Mouse (Mus musculus) heart, embryonic 16.5 days (tissue): ENCODE measurements at regions not wholly inside any gene's neighbourhood (a gene's known extent, or its start where the extent isn't known, plus 50 kb on each side); places are given as distances from the start of the nearest gene placed in this dataset.

Experiments
- ATAC-seq: fragments of 200-750 bp; cut with Nextera tagmentation; replicated peaks from 2 replicates; pipeline ENCODE4 v1.8.0; 2017; ENCODE audit warnings: moderate number of reproducible peaks; ENCODE audit not compliant: insufficient read depth, low FRiP score; ENCODE audit errors: extremely low read depth
- H3K27ac ChIP-seq: fragments of 300-500 bp; sonication (generic); 2 replicates; pipeline ENCODE4 v1.5.1; 2014; ENCODE audit warnings: mild to moderate bottlenecking, low read length, control low read depth, moderate library complexity
- H3K27me3 ChIP-seq: fragments of 300-500 bp; sonication (generic); 2 replicates; pipeline ENCODE4 v1.6.1; 2014; ENCODE audit warnings: low read length, mixed read lengths; ENCODE audit not compliant: control insufficient read depth, insufficient read depth
- H3K36me3 ChIP-seq: fragments of 300-500 bp; sonication (generic); 2 replicates; pipeline ENCODE4 v1.6.1; 2014; ENCODE audit not compliant: control insufficient read depth, insufficient read depth
- H3K4me1 ChIP-seq: fragments of 300-500 bp; sonication (generic); 2 replicates; pipeline ENCODE4 v1.6.1; 2014; ENCODE audit warnings: low read length, mixed read lengths; ENCODE audit not compliant: control insufficient read depth, insufficient read depth
- H3K4me2 ChIP-seq: fragments of 300-500 bp; sonication (generic); 2 replicates; pipeline ENCODE4 v1.6.1; 2014; ENCODE audit warnings: low read depth, mild to moderate bottlenecking, control low read depth, low read length
- H3K4me3 ChIP-seq: fragments of 300-500 bp; sonication (generic); 2 replicates; pipeline ENCODE4 v1.5.1; 2014; ENCODE audit warnings: mild to moderate bottlenecking, control low read depth, low read length
- H3K9ac ChIP-seq: fragments of 300-500 bp; sonication (generic); 2 replicates; pipeline ENCODE4 v1.6.1; 2014; ENCODE audit warnings: low read length, control low read depth
- H3K9me3 ChIP-seq: fragments of 300-500 bp; sonication (generic); replicated peaks from 2 replicates; pipeline ENCODE4 v1.6.1; 2016; ENCODE audit warnings: low read length; ENCODE audit not compliant: control insufficient read depth
- WGBS: fragments of 180-500 bp; shearing (Covaris S2); extraction: QIAGEN DNeasy Blood & Tissue Kit; methylation state at CpG from one replicate; pipeline ENCODE4 v1.1.7; 2014; 5-methylcytosine and 5-hydroxymethylcytosine counted together

GRCm38 (mm10) chr1:137254634-137255033 lies 294.4 kb upstream of the Nr5a2 start:
- Histone ChIP-seq H3K4me2 (no peak overlapping the region), H3K4me3 (no peak overlapping the region), H3K27ac (no peak overlapping the region), H3K4me1 (no peaks in the 10 kb centered on the region), H3K27me3 (no peaks in the 10 kb centered on the region), H3K9me3 (peaks cover 8% of the 10 kb centered on the region), H3K36me3 (no peaks in the 10 kb centered on the region), H3K9ac (no peak overlapping the region)
- WGBS: 100% methylated on average over 1 of the region's 1 CpGs
- no peak for ATAC-seq

GRCm38 (mm10) chr1:137227098-137227485 lies 266.8 kb upstream of the Nr5a2 start:
- ATAC-seq: no peak
- WGBS: 70% methylated on average over 4 of the region's 4 CpGs
- H3K9me3 ChIP-seq: 0 out of 2 replicates have a peak, but pooled peaks cover 4% of the 10 kb centered on the region
- no peak overlapping the region for H3K9ac ChIP-seq
- no peak overlapping the region for H3K27ac ChIP-seq
- no peak overlapping the region for H3K4me2 ChIP-seq
- no peaks in the 10 kb centered on the region for H3K36me3 ChIP-seq
- 0 out of 2 replicates have a peak, but pooled peaks cover 2% of the 10 kb centered on the region for H3K4me1 ChIP-seq
- H3K27me3 ChIP-seq: peaks cover 4% of the 10 kb centered on the region; the same call in 1 of the 2 replicates
- no peak overlapping the region for H3K4me3 ChIP-seq

GRCm38 (mm10) chr1:137226479-137227097 lies 266.3 kb upstream of the Nr5a2 start:
- ATAC-seq: no peak
- H3K27ac ChIP-seq: no peak overlapping the region
- WGBS: 73% methylated on average over 6 of the region's 6 CpGs

GRCm38 (mm10) chr1:137225418-137225817 lies 265.2 kb upstream of the Nr5a2 start:
- ATAC-seq: no peak
- Histone ChIP-seq H3K27ac (no peak overlapping the region), H3K4me1 (peaks cover 9% of the 10 kb centered on the region; the same call in 1 of the 2 replicates), H3K36me3 (no peaks in the 10 kb centered on the region), H3K4me2 (no peak overlapping the region), H3K9me3 (0 out of 2 replicates have a peak, but pooled peaks cover 4% of the 10 kb centered on the region), H3K9ac (no peak overlapping the region), H3K27me3 (peaks cover 4% of the 10 kb centered on the region; the same call in 1 of the 2 replicates), H3K4me3 (no peak overlapping the region)
- 30% methylated on average over 3 of the region's 3 CpGs for WGBS

More at GRCm38 (mm10) chr1:137226479-137227097, 266.3 kb upstream of the Nr5a2 start:
- Histone ChIP-seq H3K9me3 (0 out of 2 replicates have a peak, but pooled peaks cover 4% of the 10 kb centered on the region), H3K36me3 (no peaks in the 10 kb centered on the region), H3K27me3 (peaks cover 4% of the 10 kb centered on the region; the same call in 1 of the 2 replicates), H3K4me3 (no peak overlapping the region), H3K4me2 (no peak overlapping the region), H3K4me1 (peaks cover 2% of the 10 kb centered on the region; the same call in 1 of the 2 replicates), H3K9ac (no peak overlapping the region)

GRCm38 (mm10) chr1:137223052-137223451 lies 262.8 kb upstream of the Nr5a2 start:
- 31% methylated on average over 10 of the region's 10 CpGs for WGBS

GRCm38 (mm10) chr1:137221087-137222057 lies 261.1 kb upstream of the Nr5a2 start:
- ATAC-seq: no peak
- WGBS: 12% methylated on average over 25 of the region's 25 CpGs
- peaks cover 9% of the 10 kb centered on the region; the same call in 1 of the 2 replicates for H3K4me1 ChIP-seq

More at GRCm38 (mm10) chr1:137223052-137223451, 262.8 kb upstream of the Nr5a2 start:
- 0 out of 2 replicates have a peak, but pooled peaks cover 6% of the 10 kb centered on the region for H3K9me3 ChIP-seq
- H3K36me3 ChIP-seq: no peaks in the 10 kb centered on the region
- H3K4me1 ChIP-seq: peaks cover 9% of the 10 kb centered on the region; the same call in 1 of the 2 replicates
- H3K4me3 ChIP-seq: no peak overlapping the region
- ATAC-seq: no peak
- H3K4me2 ChIP-seq: peak overlapping the region; percentile 40
- H3K27me3 ChIP-seq: peaks cover 4% of the 10 kb centered on the region; the same call in 1 of the 2 replicates
- H3K27ac ChIP-seq: no peak overlapping the region
- H3K9ac ChIP-seq: no peak overlapping the region

GRCm38 (mm10) chr1:137220226-137220625 lies 260.0 kb upstream of the Nr5a2 start:
- WGBS: 80% methylated on average over 6 of the region's 6 CpGs
- peaks cover 4% of the 10 kb centered on the region; the same call in 1 of the 2 replicates for H3K27me3 ChIP-seq
- 0 out of 2 replicates have a peak, but pooled peaks cover 2% of the 10 kb centered on the region for H3K9me3 ChIP-seq
- H3K27ac ChIP-seq: no peak overlapping the region
- H3K4me3 ChIP-seq: no peak overlapping the region
- H3K36me3 ChIP-seq: no peaks in the 10 kb centered on the region
- H3K9ac ChIP-seq: no peak overlapping the region
- no peak for ATAC-seq
- H3K4me2 ChIP-seq: no peak overlapping the region
- peaks cover 9% of the 10 kb centered on the region; the same call in 1 of the 2 replicates for H3K4me1 ChIP-seq

More at GRCm38 (mm10) chr1:137221087-137222057, 261.1 kb upstream of the Nr5a2 start:
- Histone ChIP-seq H3K27me3 (peaks cover 4% of the 10 kb centered on the region; the same call in 1 of the 2 replicates), H3K9ac (no peak overlapping the region), H3K27ac (no peak overlapping the region), H3K36me3 (no peaks in the 10 kb centered on the region), H3K4me2 (peak overlapping the region; percentile 73), H3K9me3 (0 out of 2 replicates have a peak, but pooled peaks cover 2% of the 10 kb centered on the region), H3K4me3 (peak overlapping the region; percentile 41)

GRCm38 (mm10) chr1:137218611-137219010 lies 258.4 kb upstream of the Nr5a2 start:
- Histone ChIP-seq H3K27me3 (no peaks in the 10 kb centered on the region), H3K27ac (no peak overlapping the region), H3K4me3 (no peak overlapping the region), H3K9ac (no peak overlapping the region), H3K9me3 (0 out of 2 replicates have a peak, but pooled peaks cover 2% of the 10 kb centered on the region), H3K36me3 (no peaks in the 10 kb centered on the region), H3K4me2 (no peak overlapping the region), H3K4me1 (peaks cover 9% of the 10 kb centered on the region; the same call in 1 of the 2 replicates)
- ATAC-seq: no peak
- WGBS: 81% methylated on average over 11 of the region's 11 CpGs
